Mouse (Mus musculus): ENCODE measurements at regions not wholly inside any gene's neighbourhood (a gene's known extent, or its start where the extent isn't known, plus 50 kb on each side); places are given as distances from the start of the nearest gene placed in this dataset.

GRCm38 (mm10) chr4:54118179-54118846 is 292.5 kb downstream of the Tmem38b start:
- TF ChIP-seq POLR2A (IDR thresholded peaks at IDR 0.05; ENCODE audit: low read depth, low read length) (no peak), CTCF (IDR thresholded peaks at IDR 0.05; ENCODE audit: borderline replicate concordance, insufficient read depth, low read length) (no peak)

Measured in embryonic fibroblast, embryonic 13.5 days (primary cell).